Mouse (Mus musculus) A20 (cell line): ENCODE data around the gene Baat.
"Not testable (repeated sequence)": the region's sequence is repeated elsewhere in the genome, so short reads cannot be mapped to it uniquely, and the experiment has no call there.

Source experiments
- DNase-seq: peaks from one replicate; pipeline ENCODE4 v3.0.0-alpha.2; 2011; ENCODE audit warnings: low read depth, low spot score

The Baat gene

DNA sequence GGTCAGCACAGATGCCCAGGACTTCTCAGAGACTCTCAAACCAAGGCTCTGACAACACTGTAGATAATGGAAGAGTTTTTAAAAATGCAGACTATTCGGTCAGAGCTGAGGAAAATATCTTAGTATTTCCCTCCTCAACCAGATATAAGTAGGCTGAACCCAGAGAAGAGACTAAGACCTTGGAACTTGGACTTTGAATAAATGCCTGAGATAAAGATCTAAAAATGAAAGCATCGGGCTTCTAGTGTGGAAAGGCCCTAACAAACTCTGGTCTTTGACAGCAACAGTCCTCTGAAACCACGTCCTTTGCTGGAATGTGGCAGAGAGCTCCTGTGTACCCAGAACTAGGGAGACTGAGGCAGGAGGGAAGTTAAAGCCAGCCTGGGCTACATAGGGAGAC, at the start of gene Baat:
Gene Baat (minus strand): TSS at position 172 of the 400 bp plus-strand sequence.
- DNase-seq, result no peak

DNA sequence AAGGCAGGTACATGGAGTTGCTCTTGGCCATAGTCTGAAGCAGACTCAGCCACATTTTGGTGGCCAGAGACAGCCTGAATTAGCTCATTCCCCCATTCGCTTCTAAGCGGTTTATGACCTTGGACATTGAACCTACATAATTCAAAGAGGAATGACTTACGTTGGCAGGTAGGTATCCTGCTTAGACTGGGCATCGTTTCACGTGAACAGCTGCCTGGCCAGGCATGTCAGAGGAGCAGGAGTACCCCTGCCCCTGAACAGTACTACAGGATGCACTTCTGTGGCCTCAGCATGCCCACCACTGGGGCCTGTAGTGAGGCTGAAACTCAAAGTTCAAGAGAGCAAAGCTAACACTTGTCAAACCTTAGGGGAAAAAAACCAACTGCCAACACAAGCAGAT, 47.0 kb upstream of the Baat start:
- no peak for DNase-seq

DNA sequence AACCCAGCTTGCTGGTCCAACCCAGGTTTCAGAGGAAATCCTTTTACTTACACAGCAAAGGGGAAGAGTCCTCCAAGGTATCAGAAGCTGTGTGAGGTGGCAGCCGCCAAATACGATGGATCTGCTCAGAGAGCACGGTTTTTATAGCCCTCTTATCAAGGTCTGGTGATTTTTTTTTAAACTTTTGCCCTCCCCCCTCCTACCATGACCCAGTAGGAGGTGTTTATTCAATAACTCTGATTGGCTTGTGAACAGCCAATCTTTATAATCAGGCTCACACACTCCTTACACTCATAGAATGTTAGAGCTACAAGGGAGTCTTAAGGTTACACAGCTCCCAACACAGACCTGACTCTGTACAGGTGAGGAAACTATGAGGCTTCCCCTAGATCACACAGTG, 43.0 kb upstream of the Baat start, which contains the start of gene Aldob:
Gene Aldob (minus strand): TSS at position 164 of the 400 bp plus-strand sequence.
- DNase-seq, result no peak

DNA sequence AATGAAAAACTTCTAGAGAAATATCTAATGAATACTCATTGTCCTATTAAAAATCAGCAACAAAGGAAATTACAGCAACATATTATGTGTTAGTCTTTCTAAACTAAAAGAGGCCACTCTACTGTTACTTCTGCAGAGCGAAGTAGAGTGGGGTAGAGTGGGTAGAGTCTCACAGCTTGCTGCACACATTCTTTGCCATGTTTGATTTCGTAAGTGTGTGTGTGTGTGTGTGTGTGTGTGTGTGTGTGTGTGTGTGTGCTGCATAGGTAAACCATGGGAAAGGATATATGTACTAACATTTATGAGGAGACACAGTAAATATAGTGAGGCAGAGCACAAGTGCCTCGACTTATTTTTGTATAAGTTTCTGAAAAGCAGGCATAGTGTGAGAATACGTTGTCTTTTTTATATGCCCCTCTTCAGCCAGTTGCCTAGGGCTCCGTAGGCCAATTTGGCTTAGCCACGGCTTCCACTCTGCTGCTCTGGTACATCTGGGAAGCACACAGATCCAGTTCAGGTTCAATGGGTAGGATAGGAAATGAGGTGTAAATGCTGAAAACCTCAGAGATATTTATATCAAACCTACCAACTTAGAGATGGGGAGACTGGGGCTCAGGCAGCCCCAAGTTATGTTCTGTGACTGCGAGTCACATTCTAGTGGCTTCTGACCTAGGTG, 41.3 kb upstream of the Baat start:
- no peak for DNase-seq

DNA sequence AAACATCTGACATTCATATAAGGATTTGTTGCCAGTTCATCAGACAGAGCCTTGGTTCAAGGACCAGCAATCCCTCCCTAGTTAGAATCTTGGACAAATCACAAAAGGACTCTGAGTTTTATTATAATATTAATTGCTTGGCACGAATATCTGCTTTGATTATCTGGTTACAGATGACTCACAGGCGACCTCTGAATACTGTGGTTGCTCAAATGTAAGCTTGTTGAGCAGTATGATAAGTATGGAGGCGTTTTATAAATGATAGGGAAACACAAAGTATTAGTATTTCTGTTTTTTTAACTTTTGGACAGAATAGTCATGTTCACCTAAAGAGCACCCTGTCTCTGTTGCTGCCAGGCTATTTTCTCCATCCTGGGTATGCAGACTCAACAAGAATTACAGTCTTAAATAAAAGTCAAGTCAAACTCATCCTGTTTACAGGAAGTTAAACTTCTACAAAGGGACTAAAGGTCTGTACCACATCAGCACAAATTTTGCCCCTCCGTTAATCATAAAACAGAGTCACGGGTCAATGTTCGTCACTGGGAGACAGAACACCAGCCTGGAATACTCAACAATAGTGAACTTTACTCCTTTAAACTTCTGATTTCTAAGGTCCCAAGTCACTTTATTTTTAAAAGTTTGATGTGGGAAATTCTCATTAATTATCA, 40.7 kb upstream of the Baat start:
- no peak for DNase-seq

DNA sequence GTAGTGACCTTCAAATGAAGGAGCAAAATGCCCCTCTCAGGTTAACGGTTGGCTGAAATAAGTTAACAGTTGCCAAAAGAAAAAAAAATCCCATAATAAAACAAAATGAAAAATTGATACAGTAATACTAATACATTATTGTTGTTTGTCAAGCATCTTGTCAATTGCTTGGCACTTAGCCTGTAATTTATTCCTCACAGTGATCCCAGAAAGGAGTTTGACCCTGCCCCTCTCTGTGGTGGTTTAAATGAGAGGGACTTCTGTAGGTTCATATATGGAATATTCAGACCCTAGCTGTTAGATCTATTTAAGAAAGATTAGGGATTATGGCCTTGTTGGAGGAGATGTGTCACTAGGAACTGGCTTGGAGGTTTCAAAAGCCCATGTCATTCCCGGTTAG, 39.7 kb upstream of the Baat start:
- DNase-seq, result no peak

DNA sequence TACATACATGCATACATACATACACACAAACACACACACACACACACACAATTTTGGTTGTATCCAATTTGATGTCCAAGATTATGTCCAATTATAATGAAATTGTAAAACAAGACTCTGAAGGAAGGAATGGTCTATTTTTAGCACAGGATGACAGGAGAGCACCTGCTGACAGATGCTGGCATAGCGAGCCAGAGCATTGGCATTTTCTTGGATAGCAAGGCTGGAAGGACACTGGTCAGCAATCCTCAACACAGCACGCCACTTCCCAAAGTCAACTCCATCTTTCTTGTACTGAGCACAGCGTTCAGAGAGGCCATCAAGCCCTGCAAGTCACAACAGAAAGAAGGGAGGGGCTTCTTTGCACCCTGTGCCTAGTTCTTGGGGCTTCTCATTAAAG, 34.6 kb upstream of the Baat start:
- DNase-seq, result no peak

DNA sequence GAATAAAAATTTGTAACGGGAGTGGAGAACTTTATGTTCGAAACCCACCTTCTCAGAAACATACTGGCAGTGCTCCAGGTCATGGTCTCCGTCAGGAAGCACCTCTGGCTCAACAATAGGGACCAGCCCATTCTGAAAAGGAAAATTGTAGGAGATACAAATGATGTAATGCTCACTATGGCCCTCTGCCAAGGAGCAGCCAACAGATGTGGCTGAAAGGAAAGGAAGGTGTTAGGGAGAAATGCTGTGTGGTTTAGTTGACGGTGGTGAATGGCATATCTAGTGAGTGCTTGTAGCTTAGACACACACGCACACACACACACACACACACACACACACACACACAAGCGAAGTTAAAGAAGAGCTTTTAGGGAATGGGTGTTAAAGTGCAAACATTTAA, 33.3 kb upstream of the Baat start:
- no peak for DNase-seq

DNA sequence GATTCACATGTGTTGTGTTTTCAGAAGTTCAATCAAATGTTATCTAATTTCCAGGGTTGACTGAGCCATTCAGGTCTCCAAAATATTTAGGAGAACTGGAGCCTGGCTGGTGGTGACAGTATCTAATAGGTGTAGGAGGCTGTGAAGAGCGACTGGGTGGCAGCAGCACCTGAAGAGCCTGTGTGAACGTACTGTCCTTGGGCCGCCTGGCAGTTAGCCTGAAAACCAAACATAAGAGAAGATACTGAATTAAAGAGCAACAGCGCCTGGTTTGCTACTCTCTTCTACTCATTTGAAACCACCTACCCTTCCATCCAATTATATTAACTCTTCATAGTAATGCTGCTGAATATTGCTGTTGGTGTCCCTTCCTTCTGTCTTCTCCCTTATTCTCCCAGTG, 30.3 kb upstream of the Baat start:
- no peak for DNase-seq

DNA sequence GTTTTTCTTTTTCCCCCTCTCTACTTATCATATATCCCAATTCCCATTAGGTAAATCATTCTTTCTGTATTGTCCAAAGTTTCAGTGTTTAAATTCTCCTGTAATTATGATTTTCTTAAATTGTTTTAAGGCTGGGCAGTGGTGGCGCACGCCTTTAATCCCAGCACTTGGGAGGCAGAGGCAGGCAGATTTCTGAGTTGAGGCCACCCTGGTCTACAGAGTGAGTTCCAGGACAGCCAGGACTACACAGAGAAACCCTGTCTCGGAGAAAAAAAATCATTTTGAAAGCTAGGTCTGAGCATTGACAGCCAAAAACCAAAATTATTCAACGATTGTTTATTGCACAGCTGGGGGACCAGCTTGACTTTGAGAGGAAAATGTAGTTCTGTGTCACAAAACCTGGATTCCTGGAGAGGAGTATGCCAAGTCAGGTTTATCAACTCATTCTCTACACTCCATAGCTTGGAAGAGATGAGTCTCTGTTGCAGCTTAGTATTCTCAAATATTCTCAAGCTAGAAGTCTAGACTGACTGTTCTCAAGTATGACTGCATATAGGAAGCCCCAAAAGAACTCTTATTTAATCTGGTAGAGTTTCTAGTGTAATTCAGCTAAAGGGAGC, 29.4 kb upstream of the Baat start:
- no peak for DNase-seq

DNA sequence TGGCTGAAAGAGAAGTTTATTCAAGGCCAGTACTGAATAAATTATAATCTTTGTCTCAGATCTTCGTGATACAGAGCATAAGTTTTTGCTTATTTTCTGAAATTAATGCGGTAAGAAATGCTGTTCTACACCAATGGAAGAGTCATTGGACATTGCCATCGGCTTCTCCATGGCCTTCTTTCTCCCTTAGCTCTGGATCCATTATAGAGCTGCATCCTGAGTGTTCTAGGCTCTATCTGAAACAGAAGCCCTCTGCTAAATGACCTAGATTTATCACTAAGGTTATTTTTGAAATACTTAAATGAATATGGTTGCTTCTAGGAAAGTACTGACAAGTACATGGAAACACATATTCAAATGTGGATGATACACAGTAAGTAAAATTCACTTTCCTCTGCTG, 28.7 kb upstream of the Baat start:
- no peak for DNase-seq

DNA sequence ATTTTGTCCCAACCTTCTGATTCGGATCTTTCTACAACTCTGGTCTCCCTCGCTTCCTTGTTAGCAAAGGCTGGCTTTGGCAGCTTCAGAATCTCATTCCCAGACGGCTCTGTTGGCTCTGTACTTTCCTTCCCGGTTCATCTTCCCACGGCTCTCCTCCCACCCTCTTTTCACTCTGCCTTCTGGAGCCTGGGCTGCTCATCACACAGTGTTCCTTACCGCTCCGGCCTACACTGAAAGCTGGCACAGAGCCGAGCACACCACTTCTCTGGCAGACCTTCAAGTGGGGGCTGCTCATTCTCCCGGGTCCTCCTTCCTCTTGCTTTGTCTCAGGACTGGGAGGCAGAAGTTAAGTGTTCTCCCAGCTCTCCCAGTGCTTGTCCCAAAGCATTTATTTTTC, 16.2 kb upstream of the Baat start:
- no peak for DNase-seq

DNA sequence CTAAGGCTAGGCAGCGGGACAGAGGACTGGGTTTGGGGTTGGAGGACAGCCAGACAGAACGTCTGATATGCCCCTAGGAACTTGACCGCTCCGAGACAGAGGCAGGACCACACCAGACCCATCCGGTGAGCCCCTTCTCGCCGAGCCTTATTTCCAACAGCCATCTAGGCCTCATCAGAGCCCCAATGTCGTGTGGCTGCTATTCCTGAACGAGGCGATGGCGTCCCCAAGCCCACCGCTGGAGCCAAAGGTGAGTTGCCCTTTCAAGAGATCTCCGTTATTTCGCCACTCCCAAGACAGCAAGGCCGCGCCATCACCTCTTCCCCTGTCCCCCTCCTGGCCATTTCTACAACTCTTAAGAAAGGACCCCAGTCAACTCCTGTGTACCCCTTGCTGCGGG, 15.0 kb upstream of the Baat start:
- no peak for DNase-seq

DNA sequence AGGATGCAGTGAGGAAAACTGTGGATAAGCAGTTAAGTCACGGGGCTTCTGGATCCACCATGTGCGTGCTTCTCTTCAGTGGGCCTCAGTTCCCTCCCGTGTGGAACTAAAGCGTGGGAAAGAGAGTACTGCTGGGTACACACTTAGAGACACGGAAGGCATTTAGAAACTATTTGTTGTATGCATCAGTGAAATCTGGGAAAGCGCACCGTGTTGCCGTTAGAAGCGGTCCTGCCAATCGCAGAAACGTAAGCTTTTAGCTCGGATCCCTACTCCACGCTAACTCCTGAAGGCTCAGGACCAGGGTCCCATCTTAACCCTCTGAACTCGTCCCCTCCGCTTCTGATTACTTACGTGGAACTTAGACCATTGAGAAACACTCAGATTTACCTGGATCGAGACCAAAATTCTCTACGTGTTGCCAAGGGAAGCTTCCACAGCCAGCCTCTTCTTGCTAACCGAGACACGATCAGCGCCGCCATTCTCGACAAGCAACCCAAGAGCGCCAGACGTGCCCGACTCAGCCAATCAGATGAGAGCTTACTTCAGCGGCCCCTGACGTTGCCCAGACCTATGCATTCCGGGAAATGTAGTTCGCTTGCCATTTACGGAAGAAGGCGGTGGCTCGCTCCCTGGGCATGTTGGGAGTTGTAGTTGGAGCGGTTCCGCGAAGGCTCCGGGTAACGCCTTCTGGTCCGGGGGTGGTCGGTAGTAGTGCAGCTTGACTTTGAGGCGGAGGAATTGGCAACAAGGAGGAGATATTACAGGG, 14.4 kb upstream of the Baat start, which contains the start of the genes Mrpl50 and Zfp189:
Gene Mrpl50 (minus strand): TSS at position 522 of the 769 bp plus-strand sequence.
Gene Zfp189 (plus strand): TSS at position 605 of the 769 bp plus-strand sequence.
- peak; percentile 95 for DNase-seq

DNA sequence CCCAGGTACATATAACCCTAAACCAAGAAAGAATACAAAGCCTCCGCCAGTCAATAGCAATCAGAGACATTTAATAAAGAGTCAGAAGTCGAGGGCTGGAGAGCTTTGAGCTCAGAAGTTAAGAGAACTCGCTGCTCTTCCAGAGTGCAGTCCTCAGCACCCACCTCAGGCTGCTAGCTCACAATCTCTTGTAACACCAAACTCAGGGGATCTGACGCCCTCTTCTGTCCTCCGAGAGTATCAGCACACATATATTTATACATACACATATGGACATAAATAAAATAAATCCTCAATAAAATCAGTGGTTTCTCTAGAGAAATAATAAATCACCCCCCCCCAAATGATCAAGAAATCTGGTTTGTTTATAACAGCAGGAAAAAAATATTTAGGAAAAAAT, 13.1 kb upstream of the Baat start:
- DNase-seq, result peak; percentile 67

DNA sequence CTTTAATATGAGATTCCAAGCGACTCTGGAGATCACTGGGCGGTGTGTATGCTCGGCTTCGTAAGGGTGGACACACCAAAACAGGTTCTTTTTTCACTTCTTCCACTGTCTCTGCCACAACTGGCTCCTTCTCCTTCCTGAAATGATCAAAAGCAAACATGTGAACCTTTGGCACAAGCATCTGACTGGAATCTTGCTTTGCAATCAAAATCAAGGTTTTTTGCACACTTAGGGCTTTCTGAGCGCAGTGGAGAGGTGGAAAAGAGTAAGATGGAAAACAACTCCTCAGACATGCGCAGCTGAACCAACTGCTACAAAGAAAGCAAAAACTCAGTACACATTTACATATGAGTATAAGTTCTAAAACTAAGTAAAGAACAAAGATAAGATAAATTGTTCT, 8.1 kb upstream of the Baat start:
- no peak for DNase-seq

DNA sequence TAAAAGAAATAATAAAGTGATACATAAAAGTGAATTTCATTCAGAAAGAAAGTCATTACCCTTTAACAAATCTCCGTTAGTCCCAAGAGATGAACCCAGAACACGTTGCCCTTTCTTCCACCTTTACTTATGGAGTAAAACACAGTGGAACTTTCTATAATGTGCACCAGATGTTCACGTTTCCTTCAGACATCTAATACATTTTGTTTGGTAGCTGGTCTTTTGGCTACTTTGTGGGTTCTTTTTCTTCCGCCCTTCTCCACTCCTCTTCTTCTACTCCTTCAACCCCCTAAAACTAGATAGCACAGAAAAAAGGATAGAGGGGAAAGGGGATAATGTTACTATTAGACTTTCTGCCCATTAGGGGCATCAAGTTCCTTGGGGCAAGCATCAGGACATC, 6.3 kb upstream of the Baat start:
- no peak for DNase-seq

DNA sequence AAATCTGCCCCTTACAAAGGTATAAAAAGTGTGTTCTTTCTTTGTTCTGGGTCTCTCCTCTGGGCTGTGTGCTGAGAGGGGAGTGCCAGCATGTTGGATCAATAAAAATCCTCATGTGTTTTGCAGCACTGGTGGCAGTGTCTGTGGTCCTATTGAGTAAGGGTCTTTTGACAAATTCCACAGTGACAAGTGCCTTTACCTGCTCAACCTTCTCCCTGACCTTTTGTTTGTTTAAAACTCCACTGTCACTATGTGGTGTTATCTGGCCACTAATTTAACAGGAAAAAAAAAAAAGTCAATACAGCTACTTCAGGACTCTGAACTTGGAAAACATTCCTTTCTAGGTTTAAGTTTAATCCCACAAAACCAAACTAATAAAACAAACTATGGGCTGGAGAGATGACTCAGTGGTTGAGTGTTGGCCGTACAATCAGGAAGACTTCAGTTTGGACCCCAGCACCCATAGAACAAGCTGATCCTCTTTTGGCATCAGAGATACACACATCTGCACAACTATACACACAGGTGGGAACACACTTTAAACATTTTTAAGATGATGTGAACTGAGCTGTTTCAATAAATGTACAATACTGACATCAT, 4.0 kb upstream of the Baat start:
- DNase-seq, result not testable (repeated sequence)

DNA sequence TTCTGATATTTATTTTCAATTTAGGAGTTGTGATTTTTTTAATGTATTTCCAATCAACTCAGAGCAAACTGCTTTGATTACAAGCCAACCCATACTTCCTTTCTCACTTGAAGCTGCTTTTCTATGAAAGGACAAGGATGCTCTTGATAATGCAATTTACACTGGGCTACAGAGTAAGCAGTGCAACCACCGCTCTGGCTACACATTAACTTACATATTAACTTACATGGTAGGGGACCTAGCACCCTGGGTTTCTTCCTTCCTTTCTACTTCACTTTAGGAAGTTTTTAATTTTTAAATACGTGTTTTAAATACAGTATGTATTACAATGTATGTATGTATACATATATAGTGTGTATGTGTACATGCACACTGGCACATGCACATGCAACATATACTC, 2.8 kb upstream of the Baat start:
- DNase-seq, result no peak

DNA sequence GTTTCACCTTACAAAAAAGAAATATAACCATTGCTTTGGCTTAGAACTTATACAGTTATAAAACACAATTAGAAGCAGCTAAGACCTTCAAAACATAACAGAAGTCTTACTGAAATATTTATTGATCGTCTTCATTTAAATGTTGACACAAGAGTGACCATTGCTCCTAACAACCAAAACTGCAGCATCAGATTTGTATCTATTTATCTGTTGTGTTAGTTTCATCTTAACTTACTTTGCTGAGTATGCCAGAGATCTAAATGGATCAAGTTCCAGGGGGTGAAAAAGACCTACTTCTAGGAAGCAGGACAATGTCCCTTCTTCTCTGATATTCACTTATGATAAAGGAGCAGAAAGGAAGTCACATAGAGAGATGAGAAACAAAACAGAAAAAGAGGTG, 2.8 kb downstream of the Baat start:
- no peak for DNase-seq

DNA sequence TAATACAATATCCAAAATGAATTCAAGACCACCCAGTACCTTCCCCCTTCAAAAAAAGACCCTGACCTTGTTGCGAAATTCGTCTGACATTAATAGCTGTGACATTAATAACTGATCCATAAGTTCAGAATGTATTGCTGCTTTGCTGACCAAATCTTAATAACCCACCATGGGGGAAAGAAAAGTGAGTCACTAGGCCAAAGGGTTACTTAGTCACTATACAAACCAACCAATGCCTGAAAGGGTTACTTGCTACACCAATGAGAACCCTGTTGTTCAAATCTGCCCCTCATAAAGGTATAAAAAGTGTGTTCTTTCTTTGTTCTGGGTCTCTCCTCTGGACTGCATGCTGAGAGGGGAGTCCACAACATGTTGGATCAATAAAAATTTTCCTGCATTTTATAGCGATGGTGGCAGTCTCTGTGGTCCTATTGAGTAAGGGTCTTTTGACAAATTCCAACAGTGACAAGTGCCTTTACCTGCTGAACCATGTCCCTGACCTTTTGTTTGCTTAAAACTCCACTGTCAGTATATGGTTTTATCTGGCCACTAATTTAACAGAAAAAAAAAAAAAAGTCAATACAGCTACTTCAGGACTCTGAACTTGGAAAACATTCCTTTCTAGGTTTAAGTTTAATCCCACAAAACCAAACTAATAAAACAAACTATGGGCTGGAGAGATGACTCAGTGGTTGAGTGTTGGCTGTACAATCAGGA, 20.3 kb downstream of the Baat start:
- not testable (repeated sequence) for DNase-seq
